Mouse (Mus musculus): ENCODE measurements around the gene Nmnat3.

DNA sequence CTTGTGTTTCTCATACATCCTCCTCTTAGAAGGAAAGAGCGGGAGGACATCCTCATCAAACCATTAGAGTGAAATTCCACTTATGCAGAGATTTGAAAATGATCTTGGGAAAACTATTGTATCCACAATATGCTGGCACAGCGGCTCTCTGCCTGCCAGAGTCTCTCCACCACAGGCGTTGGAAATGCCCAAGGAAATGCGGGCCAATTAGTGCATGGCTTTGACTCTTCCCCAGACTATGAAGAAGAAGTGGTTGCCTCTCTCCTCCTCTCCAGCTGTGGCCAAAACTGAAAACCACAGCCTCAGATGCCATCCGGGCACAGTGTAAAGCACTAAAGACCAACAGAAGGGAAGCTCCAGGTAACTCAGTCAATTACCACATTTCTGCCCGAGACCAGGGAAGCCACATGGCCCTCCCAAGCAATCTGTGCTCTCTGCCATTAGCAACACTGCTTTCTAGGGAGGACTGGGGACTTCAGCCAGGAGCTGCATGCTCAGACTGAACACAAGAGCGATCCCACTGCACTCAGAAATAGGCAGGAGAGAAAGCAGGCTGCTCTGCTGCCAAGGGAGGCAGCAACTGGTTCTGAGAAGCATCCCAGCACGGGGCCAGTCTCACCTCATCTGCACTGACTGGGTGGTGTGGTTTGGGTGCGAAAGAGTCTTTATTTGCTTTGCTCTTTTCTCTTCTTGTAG, 1.5 kb upstream of the Nmnat3 start:
- TF ChIP-seq CTCF (conservative IDR thresholded peaks at IDR 0.05; ENCODE audit: low read length) (no peak), POU5F1 (IDR thresholded peaks at IDR 0.05; ENCODE audit: borderline replicate concordance, low read length) (no peak), NANOG (IDR thresholded peaks at IDR 0.05; ENCODE audit: borderline replicate concordance, low read length) (no peak)

Measured in E14TG2a.4 (cell line).